Mouse (Mus musculus) left cerebral cortex, adult 6 months (tissue): ENCODE data around the gene Gm49355. TPM values are rescaled to one million over a fixed set of nuclear protein-coding genes. Genes with fewer than 3 reads are reported as not detected.

Source experiments
- long read RNA-seq, 2 experiments: library from polyadenylated mRNA; unstranded; transcript quantifications; one replicate each; pipeline ENCODE4 v2.0.0; 2019 to 2020
- polyA plus RNA-seq: library from polyadenylated mRNA; unstranded; fragments of <200 nt; fragmentation: Nextera tagmentation; gene quantifications from 2 replicates; pipeline ENCODE4 v1.2.3, GENCODE M21; 2021

The Gm49355 gene
- polyA plus RNA-seq, result 0.24 and 0.33 TPM in 2 replicates
- long read RNA-seq, experiment 1, partial matches to known transcripts, result 1 of 1 reads
- long read RNA-seq, experiment 1, other reads (novel, unspliced or antisense), result 0 of 1 reads
- long read RNA-seq, experiment 2, partial matches to known transcripts, result 0 of 2 reads
- long read RNA-seq, experiment 2, other reads (novel, unspliced or antisense), result 2 of 2 reads

DNA sequence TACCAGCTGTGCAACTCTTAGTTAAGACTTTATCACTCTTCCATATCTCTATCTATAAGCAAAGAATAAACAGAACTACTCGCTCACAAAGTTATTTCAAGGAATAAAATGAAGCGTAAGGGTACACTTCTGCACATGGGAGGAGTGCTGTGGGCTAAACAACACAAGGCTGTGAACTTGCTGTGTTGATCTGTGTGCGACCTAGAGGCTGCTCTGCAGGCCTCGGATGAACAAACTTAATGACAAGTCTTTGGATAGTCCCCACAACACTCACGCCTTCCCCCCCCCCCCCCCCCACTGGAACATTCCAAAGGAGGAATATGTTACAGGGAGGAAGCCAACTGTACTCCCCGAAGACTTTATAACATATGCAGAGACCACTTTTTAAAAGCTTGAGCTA is at the start of gene Gm49355:
TSS of gene Gm49355 (plus strand) at position 336 of the 400 bp plus-strand sequence.

GRCm38 (mm10) chr14:12284141-12284912 is 551 bp downstream of the Gm49355 start, which contains the start of gene 3830406C13Rik:
3830406C13Rik (plus strand) TSS chr14:12284173.

GRCm38 (mm10) chr14:12348089-12348488 is 64.3 kb downstream of the Gm49355 start, which contains the start of gene Fezf2:
Fezf2 (minus strand) TSS chr14:12348189.

Other genes with a start within 250 kb of the Gm49355 start
- gene 3830406C13Rik, start 197 bp downstream of the Gm49355 start, polyA plus RNA-seq, result 33.9 and 37.9 TPM in 2 replicates
- 13.8 and 22.4 TPM in 2 replicates for gene Fezf2, start 64.2 kb downstream of the Gm49355 start, polyA plus RNA-seq